Mouse (Mus musculus) spleen, postnatal 14 days (tissue): ENCODE data around the gene Otos.

Experiments used
- DNase-seq, 2 experiments: peaks; one replicate each; pipeline ENCODE4 v3.0.0; 2021 to 2022; ENCODE audit warnings: low spot score in 2 of 2

The Otos gene

GRCm38 (mm10) chr1:92648673-92649072 is at the start of gene Otos:
Gene Otos, minus strand, starts transcription at chr1:92648841.
- peak; percentile 23 to 40 for DNase-seq

GRCm38 (mm10) chr1:92696848-92697247 is 48.2 kb upstream of the Otos start:
- peak; percentile 43 to 57 for DNase-seq

- no peak for DNase-seq
Observed at GRCm38 (mm10) chr1:92695751-92696150, 47.1 kb upstream of the Otos start.

GRCm38 (mm10) chr1:92691166-92691844 is 42.7 kb upstream of the Otos start:
- DNase-seq = no peak

GRCm38 (mm10) chr1:92686994-92687393 is 38.4 kb upstream of the Otos start:
- DNase-seq = no peak

- DNase-seq = no peak
Observed at GRCm38 (mm10) chr1:92683151-92683550, 34.5 kb upstream of the Otos start.

GRCm38 (mm10) chr1:92680668-92681603 is 32.3 kb upstream of the Otos start:
- no peak for DNase-seq

- no peak for DNase-seq
Observed at GRCm38 (mm10) chr1:92678757-92679156, 30.1 kb upstream of the Otos start.

GRCm38 (mm10) chr1:92676676-92676975 is 28.0 kb upstream of the Otos start:
- no peak for DNase-seq

- DNase-seq = no peak
Observed at GRCm38 (mm10) chr1:92675932-92676675, 27.5 kb upstream of the Otos start.

GRCm38 (mm10) chr1:92673258-92673782 is 24.7 kb upstream of the Otos start:
- DNase-seq = no peak

GRCm38 (mm10) chr1:92671326-92671725 is 22.7 kb upstream of the Otos start:
- DNase-seq = no peak

GRCm38 (mm10) chr1:92669430-92669829 is 20.8 kb upstream of the Otos start:
- DNase-seq = no peak

GRCm38 (mm10) chr1:92667106-92667505 is 18.5 kb upstream of the Otos start:
- DNase-seq = no peak

- no peak for DNase-seq
Observed at GRCm38 (mm10) chr1:92659392-92659791, 10.8 kb upstream of the Otos start.

GRCm38 (mm10) chr1:92657025-92657820 is 8.6 kb upstream of the Otos start:
- no peak for DNase-seq

- DNase-seq = no peak
Observed at GRCm38 (mm10) chr1:92654676-92655075, 6.0 kb upstream of the Otos start.

GRCm38 (mm10) chr1:92653179-92653578 is 4.5 kb upstream of the Otos start:
- DNase-seq = no peak

GRCm38 (mm10) chr1:92651467-92651866 is 2.8 kb upstream of the Otos start:
- no peak for DNase-seq

GRCm38 (mm10) chr1:92648197-92648596 is 444 bp downstream of the Otos start:
- DNase-seq = no peak

GRCm38 (mm10) chr1:92647752-92648151 is 889 bp downstream of the Otos start:
- DNase-seq = peak in 1 of 2 experiments; percentile 27
